Mouse (Mus musculus): ENCODE results near the gene Atf7ip. TPM values are rescaled to one million over a fixed set of nuclear protein-coding genes. Genes with fewer than 3 reads are reported as not detected.

Atf7ip gene
- total RNA-seq, 2 experiments from 2014 or later = 142 TPM

GRCm38 (mm10) chr6:136631519-136631918 is 125.6 kb downstream of the Atf7ip start:
- intact Hi-C loops (cut with DNase I) = no loop called here
- DNase-seq = no peak

DNA sequence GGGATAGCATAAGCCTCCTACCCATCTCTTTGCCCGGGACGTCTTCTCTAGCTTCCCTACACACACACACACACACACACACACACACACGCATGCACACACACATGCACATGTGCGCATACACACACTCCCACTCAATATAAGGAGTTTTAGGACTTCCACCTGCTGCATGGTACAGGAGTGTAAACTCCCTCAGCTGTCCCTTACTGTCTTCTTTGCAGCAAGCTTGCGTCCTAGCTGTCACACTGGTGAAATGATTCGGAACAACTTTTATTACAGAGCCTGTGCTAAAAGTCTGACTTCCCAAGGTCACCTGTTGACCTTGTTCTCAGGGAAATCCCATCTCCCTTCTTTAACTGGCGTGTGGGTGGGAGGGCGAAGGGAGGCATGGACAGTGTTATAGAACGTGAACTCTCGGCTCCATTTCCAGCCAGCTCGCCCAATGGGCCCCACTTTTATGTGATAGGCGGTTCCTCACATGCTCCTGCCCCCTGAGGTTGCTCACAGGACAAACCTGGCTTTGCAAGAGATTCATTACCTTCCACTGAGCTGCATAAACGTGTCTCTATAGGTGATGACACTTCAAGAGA is 126.1 kb downstream of the Atf7ip start:
- no peak for DNase-seq
- intact Hi-C loops (cut with DNase I) = no loop called here

DNA sequence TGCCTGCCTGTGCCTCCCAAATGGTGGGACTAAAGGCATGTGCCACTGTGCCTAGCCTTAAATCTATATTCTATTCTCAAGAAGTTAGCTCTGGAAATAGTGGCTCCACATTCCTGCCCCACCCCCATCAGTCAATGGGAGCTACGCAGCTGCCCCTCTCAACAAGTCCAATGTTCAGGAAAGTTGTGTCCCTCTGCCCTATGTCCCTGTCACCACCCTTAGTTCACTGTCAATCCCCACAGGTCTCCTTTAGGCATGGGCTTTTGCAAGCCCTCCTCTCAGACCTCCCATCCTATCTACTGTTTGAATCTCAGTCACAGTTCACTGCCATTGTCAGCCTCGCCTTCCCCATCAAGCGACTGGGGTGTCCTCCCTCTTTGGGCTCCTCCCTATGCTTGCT is 127.2 kb downstream of the Atf7ip start:
- DNase-seq = no peak
- intact Hi-C loops (cut with DNase I) = no loop called here

DNA sequence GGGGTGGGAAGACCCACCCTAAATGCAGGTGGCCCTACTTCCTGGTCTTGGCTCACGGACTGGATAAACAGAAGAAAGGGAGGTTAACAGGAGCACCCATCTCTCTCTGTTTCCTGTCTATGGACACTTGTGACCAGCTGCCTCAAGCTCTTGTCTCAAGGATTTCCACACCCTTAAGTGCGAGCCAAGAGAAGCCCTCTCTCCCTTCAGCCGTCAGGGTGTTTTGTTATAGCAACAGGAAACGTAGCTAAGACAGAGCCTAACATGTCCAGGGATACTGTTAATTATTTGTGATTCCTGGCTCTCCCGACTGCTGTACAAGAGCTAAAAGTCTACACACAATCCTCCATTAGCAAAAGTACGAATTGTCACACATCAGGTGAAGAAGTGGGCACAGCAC is 127.8 kb downstream of the Atf7ip start:
- intact Hi-C loops (cut with DNase I) = no loop called here
- no peak for DNase-seq

GRCm38 (mm10) chr6:136634982-136635381 is 129.0 kb downstream of the Atf7ip start:
- no peak for DNase-seq
- intact Hi-C loops (cut with DNase I) = no loop called here

- no peak for DNase-seq
- intact Hi-C loops (cut with DNase I) = no loop called here
Measured at GRCm38 (mm10) chr6:136644171-136644570, 138.2 kb downstream of the Atf7ip start.

DNA sequence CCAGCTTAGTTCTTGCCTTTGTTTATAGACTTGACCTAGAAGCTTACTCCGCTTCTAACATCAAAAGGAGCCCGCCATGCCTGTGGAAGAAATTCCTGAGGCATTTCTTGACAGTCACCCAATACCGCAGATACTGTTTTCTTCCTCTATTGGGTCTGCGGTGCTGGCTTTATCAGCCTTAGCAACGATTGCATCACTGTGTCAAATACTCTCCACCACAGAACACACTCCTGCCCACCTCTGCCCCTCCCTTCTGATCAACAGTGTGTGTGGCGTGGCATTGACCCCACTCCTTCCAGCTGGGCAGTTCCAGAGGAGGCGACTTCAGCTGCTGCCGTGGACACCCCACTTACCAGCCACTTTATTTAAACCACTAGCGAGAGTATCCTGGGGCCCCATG is 139.8 kb downstream of the Atf7ip start:
- intact Hi-C loops (cut with DNase I) = no loop called here
- DNase-seq = no peak

DNA sequence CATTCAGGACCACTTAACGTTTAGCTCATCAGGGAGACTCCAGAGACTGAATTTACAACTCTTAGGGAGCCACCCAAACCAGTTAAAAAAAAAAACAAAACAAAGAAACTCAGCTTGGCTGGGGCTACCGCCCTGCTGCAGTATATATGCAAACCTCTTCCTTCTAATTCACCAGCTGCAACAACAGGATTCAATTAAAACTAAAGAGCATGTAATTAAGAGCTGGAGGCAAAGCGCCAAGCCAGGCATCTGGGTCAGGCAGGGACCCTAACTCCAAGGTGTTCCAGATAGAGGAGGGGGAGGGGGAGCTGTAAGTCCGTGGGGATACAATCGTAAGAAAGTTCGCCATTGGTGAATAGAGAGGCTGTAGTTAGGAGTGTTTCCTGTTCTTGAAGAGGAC is 140.2 kb downstream of the Atf7ip start:
- intact Hi-C loops (cut with DNase I) = no loop called here

DNA sequence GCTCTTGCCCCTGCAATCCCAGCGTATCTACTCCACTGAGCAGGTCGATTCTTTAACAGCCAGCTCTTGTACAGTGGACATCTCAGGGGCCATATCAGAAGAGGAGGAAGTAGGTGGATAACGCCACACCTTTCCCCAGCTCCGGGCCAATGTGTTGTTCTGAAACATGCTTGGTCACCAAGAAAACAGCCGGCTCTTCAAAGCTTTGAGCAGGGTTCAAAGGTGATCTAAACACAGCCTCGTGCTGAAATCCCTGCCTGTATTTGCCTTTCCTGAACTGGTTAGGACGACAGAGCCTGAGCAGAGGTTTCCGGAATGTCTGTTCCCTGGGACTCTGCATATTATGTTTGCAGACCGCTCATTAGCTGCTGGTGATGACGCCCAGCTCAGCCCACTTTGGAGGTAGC is 141.5 kb downstream of the Atf7ip start:
- DNase-seq = no peak
- intact Hi-C loops (cut with DNase I) = no loop called here

More for the DNA sequence above, 140.2 kb downstream of the Atf7ip start:
- no peak for DNase-seq

DNA sequence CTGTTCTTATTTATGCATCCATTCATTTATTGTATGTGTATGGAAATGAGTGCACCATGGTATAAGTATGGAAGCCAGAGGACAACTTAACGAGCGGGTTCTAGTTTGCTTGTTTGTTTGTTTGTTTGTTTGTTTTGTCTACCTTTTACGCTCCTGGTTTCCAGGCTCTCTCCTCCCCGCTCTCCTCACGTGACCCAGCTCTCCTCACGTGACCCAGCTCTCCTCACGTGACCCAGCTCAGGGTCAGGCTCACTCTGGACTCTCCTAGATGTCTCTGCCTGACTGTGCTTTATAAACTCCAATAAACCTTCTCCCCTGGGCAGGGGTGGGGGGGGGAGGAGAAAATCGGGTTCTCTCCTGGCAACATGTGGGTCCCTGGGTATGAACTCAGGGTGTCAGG is 144.7 kb downstream of the Atf7ip start:
- intact Hi-C loops (cut with DNase I) = no loop called here
- DNase-seq = no peak

DNA sequence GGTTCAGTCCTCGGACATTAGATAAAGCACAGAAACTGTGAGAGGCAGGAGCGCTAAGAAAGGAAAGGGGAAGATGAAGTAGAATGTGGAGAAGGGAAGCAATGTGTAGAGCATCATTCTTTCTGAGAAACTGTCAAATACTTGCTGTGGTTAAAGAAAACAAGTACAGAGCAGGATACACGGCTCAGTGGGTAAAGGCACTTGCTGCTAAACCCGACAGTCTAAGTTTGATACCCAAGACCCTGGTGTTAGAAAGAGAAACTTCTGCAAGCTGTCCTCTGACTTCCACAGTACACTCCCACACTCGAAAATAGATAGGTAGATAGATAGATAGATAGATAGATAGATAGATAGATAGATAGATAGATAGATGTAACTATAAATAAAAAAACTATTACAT is 147.4 kb downstream of the Atf7ip start:
- no peak for DNase-seq
- intact Hi-C loops (cut with DNase I) = no loop called here

GRCm38 (mm10) chr6:136654470-136654869 is 148.5 kb downstream of the Atf7ip start:
- intact Hi-C loops (cut with DNase I) = no loop called here
- no peak for DNase-seq

DNA sequence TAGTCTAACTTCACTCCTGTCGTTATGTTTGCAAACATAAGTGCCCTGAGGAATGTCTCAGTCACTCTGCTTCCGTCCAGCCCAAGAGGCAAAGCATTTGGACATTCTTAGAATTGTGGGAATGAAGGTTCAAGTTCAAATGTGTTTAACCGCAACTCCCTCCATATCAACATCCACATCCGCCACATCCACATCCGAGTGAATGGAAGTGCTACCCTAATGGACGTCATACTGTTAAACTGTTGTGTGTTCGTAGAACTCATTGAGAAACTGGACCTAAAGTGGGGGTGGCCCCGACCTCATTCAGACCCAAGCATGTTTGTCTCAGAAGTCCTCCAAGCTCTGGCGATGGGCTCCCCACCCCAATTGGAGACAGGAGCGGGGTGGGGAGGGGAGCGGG is 149.8 kb downstream of the Atf7ip start:
- DNase-seq = no peak
- intact Hi-C loops (cut with DNase I) = no loop called here

DNA sequence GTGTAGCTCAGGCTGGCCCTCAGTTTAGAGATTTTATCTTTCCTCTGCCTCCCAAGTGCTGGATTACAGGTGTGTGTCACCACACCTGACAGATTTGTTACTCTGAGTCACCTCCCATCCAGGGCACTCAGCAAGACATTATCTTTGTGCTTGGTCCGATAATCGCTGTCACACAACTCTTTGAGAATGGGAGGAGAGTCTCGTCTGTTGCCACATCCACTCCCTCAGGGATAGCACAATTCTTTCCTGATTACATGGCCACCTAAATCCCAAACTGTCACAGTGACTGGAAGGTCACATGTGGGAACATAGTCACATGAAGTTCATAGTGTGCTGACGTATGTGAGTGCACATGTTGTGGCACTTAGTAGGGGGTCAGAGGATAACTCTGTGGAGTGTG is 152.3 kb downstream of the Atf7ip start:
- no peak for DNase-seq

DNA sequence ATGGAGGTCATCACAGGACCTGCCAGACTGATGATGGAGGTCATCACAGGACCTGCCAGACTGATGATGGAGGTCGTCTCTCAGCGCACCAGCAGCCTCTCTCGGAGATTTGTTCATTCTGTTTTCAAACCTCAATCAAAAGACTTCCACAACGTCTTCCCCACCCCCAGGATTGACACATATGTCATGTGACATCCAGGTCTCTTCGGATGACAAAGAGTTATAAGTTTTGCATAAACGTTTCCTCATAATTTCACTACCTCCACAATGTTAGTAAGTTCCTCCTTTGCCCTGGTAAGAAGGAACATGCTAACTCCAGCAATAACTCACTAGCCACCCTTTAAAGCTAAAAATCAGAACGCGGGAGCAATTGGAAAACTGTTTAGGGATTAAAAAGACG is 153.3 kb downstream of the Atf7ip start:
- no peak for DNase-seq
- intact Hi-C loops (cut with DNase I) = no loop called here

More for the DNA sequence above, 152.3 kb downstream of the Atf7ip start:
- intact Hi-C loops (cut with DNase I) = no loop called here

Other genes with a start within 250 kb of the Atf7ip start
- gene Gm8994, start 178.6 kb upstream of the Atf7ip start, total RNA-seq (2021) = not detected
- not detected for gene E330021D16Rik, start 90.6 kb upstream of the Atf7ip start, total RNA-seq (2021)
- under 1 TPM; 0.16 to 0.24 TPM for gene Plbd1, start 155.8 kb downstream of the Atf7ip start, total RNA-seq (2021)